Mouse (Mus musculus) ES-E14 (cell line): ENCODE measurements around the gene Gm21828. TPM values are rescaled to one million over a fixed set of nuclear protein-coding genes. Genes with fewer than 3 reads are reported as not detected.
"Not testable (repeated sequence)": the region's sequence is repeated elsewhere in the genome, so short reads cannot be mapped to it uniquely, and the experiment has no call there.

Experiments
- DNase-seq: peaks from one replicate; pipeline ENCODE4 v3.0.0-alpha.2; 2013; ENCODE audit warnings: low read depth, low spot score
- H3K27ac ChIP-seq: 2 replicates; pipeline ENCODE4 v1.5.1; 2012; ENCODE audit warnings: low read depth, mild to moderate bottlenecking, low read length, moderate library complexity, mixed read lengths; ENCODE audit not compliant: poor library complexity, insufficient read depth, severe bottlenecking
- H3K36me3 ChIP-seq: 2 replicates; pipeline ENCODE4 v1.6.1; 2012; ENCODE audit warnings: mild to moderate bottlenecking, low read length, moderate library complexity, mixed read lengths; ENCODE audit not compliant: control insufficient read depth, poor library complexity, insufficient read depth, severe bottlenecking
- H3K4me1 ChIP-seq, 2 experiments: fragments of 150-350 bp in 1 of 2; sonication (generic) in 1 of 2; 2 replicates each; pipeline ENCODE4 v1.6.1; 2012; ENCODE audit warnings: low read length in 2 of 2, mild to moderate bottlenecking in 1 of 2, mixed read lengths in 1 of 2; ENCODE audit not compliant: control insufficient read depth in 2 of 2, insufficient read depth in 2 of 2, poor library complexity in 1 of 2
- H3K4me3 ChIP-seq, 2 experiments: fragments of 150-350 bp in 1 of 2; sonication (generic) in 1 of 2; 2 replicates each; pipeline ENCODE4 v1.5.1; 2012; ENCODE audit warnings: low read length in 2 of 2, low read depth in 1 of 2, mild to moderate bottlenecking in 1 of 2, mixed read lengths in 1 of 2; ENCODE audit not compliant: insufficient read depth in 1 of 2, poor library complexity in 1 of 2, severe bottlenecking in 1 of 2
- H3K9ac ChIP-seq: 2 replicates; pipeline ENCODE4 v1.6.1; 2012; ENCODE audit warnings: low read depth, mild to moderate bottlenecking, low read length, mixed read lengths; ENCODE audit not compliant: poor library complexity, insufficient read depth, severe bottlenecking
- H3K9me3 ChIP-seq: fragments of 150-350 bp; sonication (generic); 2 replicates; pipeline ENCODE4 v1.6.1; 2012; ENCODE audit warnings: low read depth, mild to moderate bottlenecking, low read length; ENCODE audit not compliant: control insufficient read depth, insufficient read depth
- in situ Hi-C, 2 experiments: fragments of 600-800 bp; cut with MboI; formaldehyde crosslinking; loops; one replicate each; pipeline ENCODE4 v1.15.1; 2025; ENCODE audit warnings: low sequenced_read_pairs in 2 of 2, inconsistent platforms in 1 of 2; ENCODE audit not compliant: unreplicated experiment in 2 of 2
- total RNA-seq: library from RNA; depleted of rRNA; stranded (reverse); fragments of 300-350 nt; gene quantifications from 2 replicates; pipeline ENCODE4 v1.2.3, GENCODE M21; 2012; rRNA removed

Gm21828 gene
- total RNA-seq = not detected in 2 replicates

DNA sequence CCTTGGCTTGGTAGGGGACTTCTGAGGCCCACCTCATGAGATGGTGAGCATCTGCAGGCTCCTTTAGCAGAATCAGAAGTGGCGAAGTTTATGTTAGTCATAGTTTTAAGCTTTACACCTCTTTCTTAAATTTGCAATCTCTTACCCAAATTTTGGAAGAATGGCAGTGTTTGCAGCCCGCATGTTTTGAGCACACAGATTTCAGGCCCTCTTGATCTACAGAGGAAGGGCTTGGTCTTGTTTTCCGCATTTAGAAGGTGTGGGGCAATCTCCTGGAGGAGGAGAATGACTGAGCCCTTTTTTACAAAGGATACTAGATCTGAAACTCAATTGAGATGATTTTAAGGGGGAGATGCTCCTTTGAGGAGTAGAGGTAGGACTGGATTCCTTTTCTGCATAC, at the start of gene Gm21828:
Gene Gm21828 (minus strand): TSS at position 101 of the 400 bp plus-strand sequence.
- H3K4me1 ChIP-seq, DNase-seq, in situ Hi-C loops, H3K9ac ChIP-seq, H3K27ac ChIP-seq, H3K36me3 ChIP-seq, H3K4me3 ChIP-seq, H3K9me3 ChIP-seq: not testable (repeated sequence)

DNA sequence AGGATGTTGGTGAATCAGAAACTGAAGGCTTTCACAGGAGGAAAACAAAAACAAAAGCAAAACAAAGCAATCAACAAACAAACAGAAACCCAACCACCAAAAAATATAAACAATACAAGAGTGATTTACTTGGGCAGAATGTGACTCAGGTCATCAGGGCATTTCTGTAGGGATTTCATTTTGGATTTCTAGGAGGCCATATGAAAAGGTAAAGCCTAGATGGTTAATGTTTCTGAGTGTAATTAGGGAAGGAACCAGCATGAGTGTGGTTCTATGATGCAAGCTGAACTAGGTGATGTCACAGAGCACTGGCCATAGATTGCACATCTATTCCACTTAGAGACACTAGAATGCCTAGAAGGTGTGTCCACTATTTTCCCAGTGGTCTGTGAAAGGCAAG, 28.4 kb upstream of the Gm21828 start, which contains the start of the genes Gm21440 and Gm21454:
Gene Gm21440 (plus strand): TSS at position 301 of the 400 bp plus-strand sequence.
Gene Gm21454 (plus strand): TSS at position 352 of the 400 bp plus-strand sequence.
- H3K36me3 ChIP-seq, H3K9me3 ChIP-seq, H3K4me1 ChIP-seq, in situ Hi-C loops, DNase-seq, H3K27ac ChIP-seq, H3K4me3 ChIP-seq, H3K9ac ChIP-seq: not testable (repeated sequence)

Other genes with a start within 250 kb of the Gm21828 start
- not detected in 2 replicates for gene Gm20807, start 181.0 kb downstream of the Gm21828 start, total RNA-seq
- gene Gm21891, start 90.4 kb downstream of the Gm21828 start, total RNA-seq = not detected in 2 replicates
- not detected in 2 replicates for gene Gm21425, start 62.0 kb downstream of the Gm21828 start, total RNA-seq
- not detected in 2 replicates for gene Gm21440, start 28.5 kb upstream of the Gm21828 start, total RNA-seq
- not detected in 2 replicates for gene Gm21454, start 28.5 kb upstream of the Gm21828 start, total RNA-seq
- not detected in 2 replicates for gene Gm21725, start 125.1 kb upstream of the Gm21828 start, total RNA-seq
- gene Gm21866, start 241.7 kb upstream of the Gm21828 start, total RNA-seq = not detected in 2 replicates